Mouse (Mus musculus) ES-E14 (cell line): ENCODE results near the gene Slco1a4. TPM values are rescaled to one million over a fixed set of nuclear protein-coding genes. Genes with fewer than 3 reads are reported as not detected.
A peak's percentile ranks its signal among the peaks of the same experiment; 100 is the strongest.
"Not testable (repeated sequence)": the region's sequence is repeated elsewhere in the genome, so short reads cannot be mapped to it uniquely, and the experiment has no call there.

Experiments used
- DNase-seq: peaks from one replicate; pipeline ENCODE4 v3.0.0-alpha.2; 2013; ENCODE audit warnings: low read depth, low spot score
- H3K27ac ChIP-seq: 2 replicates; pipeline ENCODE4 v1.5.1; 2012; ENCODE audit warnings: low read depth, mild to moderate bottlenecking, low read length, moderate library complexity, mixed read lengths; ENCODE audit not compliant: poor library complexity, insufficient read depth, severe bottlenecking
- H3K36me3 ChIP-seq: 2 replicates; pipeline ENCODE4 v1.6.1; 2012; ENCODE audit warnings: mild to moderate bottlenecking, low read length, moderate library complexity, mixed read lengths; ENCODE audit not compliant: control insufficient read depth, poor library complexity, insufficient read depth, severe bottlenecking
- H3K4me1 ChIP-seq, 2 experiments: fragments of 150-350 bp in 1 of 2; sonication (generic) in 1 of 2; 2 replicates each; pipeline ENCODE4 v1.6.1; 2012; ENCODE audit warnings: low read length in 2 of 2, mild to moderate bottlenecking in 1 of 2, mixed read lengths in 1 of 2; ENCODE audit not compliant: control insufficient read depth in 2 of 2, insufficient read depth in 2 of 2, poor library complexity in 1 of 2
- H3K4me3 ChIP-seq, 2 experiments: fragments of 150-350 bp in 1 of 2; sonication (generic) in 1 of 2; 2 replicates each; pipeline ENCODE4 v1.5.1; 2012; ENCODE audit warnings: low read length in 2 of 2, low read depth in 1 of 2, mild to moderate bottlenecking in 1 of 2, mixed read lengths in 1 of 2; ENCODE audit not compliant: insufficient read depth in 1 of 2, poor library complexity in 1 of 2, severe bottlenecking in 1 of 2
- H3K9ac ChIP-seq: 2 replicates; pipeline ENCODE4 v1.6.1; 2012; ENCODE audit warnings: low read depth, mild to moderate bottlenecking, low read length, mixed read lengths; ENCODE audit not compliant: poor library complexity, insufficient read depth, severe bottlenecking
- H3K9me3 ChIP-seq: fragments of 150-350 bp; sonication (generic); 2 replicates; pipeline ENCODE4 v1.6.1; 2012; ENCODE audit warnings: low read depth, mild to moderate bottlenecking, low read length; ENCODE audit not compliant: control insufficient read depth, insufficient read depth
- CHD2 ChIP-seq: IDR thresholded peaks from 2 replicates; pipeline ENCODE4 v1.6.1; 2014; ENCODE audit warnings: mild to moderate bottlenecking, low read depth, low read length, inconsistent platforms
- HCFC1 ChIP-seq: IDR thresholded peaks from 2 replicates; pipeline ENCODE4 v1.6.1; 2012; ENCODE audit warnings: low read length, inconsistent platforms, borderline replicate concordance; ENCODE audit not compliant: insufficient read depth
- MAFK ChIP-seq: IDR thresholded peaks from 2 replicates; pipeline ENCODE4 v1.6.1; 2014; ENCODE audit warnings: mild to moderate bottlenecking, low read depth, low read length, inconsistent platforms; ENCODE audit not compliant: insufficient read depth
- ZC3H11A ChIP-seq: IDR thresholded peaks from 2 replicates; pipeline ENCODE4 v1.6.1; 2012; ENCODE audit warnings: low read depth, mild to moderate bottlenecking, inconsistent platforms, low read length, borderline replicate concordance
- ZNF384 ChIP-seq: IDR thresholded peaks from 2 replicates; pipeline ENCODE4 v1.6.1; 2012; ENCODE audit warnings: low read depth, low read length, inconsistent platforms
- in situ Hi-C, 2 experiments: fragments of 600-800 bp; cut with MboI; formaldehyde crosslinking; loops; one replicate each; pipeline ENCODE4 v1.15.1; 2025; ENCODE audit warnings: low sequenced_read_pairs in 2 of 2, inconsistent platforms in 1 of 2; ENCODE audit not compliant: unreplicated experiment in 2 of 2
- total RNA-seq: library from RNA; depleted of rRNA; stranded (reverse); fragments of 300-350 nt; gene quantifications from 2 replicates; pipeline ENCODE4 v1.2.3, GENCODE M21; 2012; rRNA removed

Gene Slco1a4
- not detected in 2 replicates for total RNA-seq

DNA sequence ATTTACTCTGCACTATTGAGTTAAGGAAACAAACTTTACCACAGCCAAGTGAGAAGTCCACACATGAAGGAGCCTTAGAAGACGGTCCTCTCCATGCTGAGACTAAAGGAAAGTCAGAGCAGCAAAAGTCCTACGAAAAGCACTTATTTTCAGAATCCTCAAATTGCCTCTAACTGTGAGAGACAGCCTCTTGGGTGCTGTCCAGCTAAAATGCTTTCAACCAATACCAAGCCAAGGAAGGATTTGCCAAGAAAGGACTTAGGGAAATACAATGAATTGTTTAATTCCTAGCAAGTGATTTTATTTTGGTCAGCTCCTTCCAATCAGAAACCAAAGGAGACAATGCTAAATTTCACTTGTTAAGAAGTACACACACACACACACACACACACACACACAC lies at the start of gene Slco1a4:
TSS of gene Slco1a4 (minus strand) at position 115 of the 400 bp plus-strand sequence.
- Histone ChIP-seq H3K4me3 (no peak within 1 kb of the TSS), H3K36me3 (no peaks in the 10 kb centered on the region), H3K9ac (no peak within 1 kb of the TSS), H3K9me3 (no peaks in the 10 kb centered on the region), H3K4me1 (no peaks in the 10 kb centered on the region), H3K27ac (no peak within 1 kb of the TSS)
- TF ChIP-seq ZC3H11A: no peak
- no peak for TF ChIP-seq HCFC1
- no peak for TF ChIP-seq MAFK
- no peak for TF ChIP-seq ZNF384
- TF ChIP-seq CHD2: no peak
- no peak for DNase-seq
- in situ Hi-C loops: no loop called here

DNA sequence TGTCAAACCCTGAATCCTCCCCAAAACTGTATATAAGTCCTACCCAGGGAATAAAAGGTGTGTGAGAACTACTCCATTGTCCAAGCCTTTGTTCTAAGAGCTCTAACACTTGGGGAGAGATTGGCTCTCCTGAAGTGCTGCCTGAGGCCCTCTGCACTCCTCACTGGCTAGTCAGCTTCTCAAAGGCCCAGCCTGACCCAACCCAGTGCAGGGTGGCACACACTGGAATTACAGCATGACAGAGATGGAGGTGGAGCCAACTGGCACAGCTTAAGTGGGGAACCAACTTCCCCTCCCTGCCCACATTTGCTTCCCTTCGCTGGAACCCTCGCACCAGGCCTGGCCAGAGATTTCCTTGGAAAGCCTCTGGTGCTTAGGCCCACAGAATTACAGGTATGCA lies 42.2 kb upstream of the Slco1a4 start:
- DNase-seq: no peak
- Histone ChIP-seq H3K27ac (peak overlapping the region; percentile 0; the same call in 1 of the 2 replicates), H3K4me3 (no peak overlapping the region), H3K9me3 (no peaks in the 10 kb centered on the region), H3K36me3 (no peaks in the 10 kb centered on the region), H3K4me1 (no peaks in the 10 kb centered on the region), H3K9ac (no peak overlapping the region)
- TF ChIP-seq ZNF384: no peak
- TF ChIP-seq ZC3H11A: no peak
- no peak for TF ChIP-seq CHD2
- no peak for TF ChIP-seq MAFK
- TF ChIP-seq HCFC1: no peak
- in situ Hi-C loops: no loop called here

DNA sequence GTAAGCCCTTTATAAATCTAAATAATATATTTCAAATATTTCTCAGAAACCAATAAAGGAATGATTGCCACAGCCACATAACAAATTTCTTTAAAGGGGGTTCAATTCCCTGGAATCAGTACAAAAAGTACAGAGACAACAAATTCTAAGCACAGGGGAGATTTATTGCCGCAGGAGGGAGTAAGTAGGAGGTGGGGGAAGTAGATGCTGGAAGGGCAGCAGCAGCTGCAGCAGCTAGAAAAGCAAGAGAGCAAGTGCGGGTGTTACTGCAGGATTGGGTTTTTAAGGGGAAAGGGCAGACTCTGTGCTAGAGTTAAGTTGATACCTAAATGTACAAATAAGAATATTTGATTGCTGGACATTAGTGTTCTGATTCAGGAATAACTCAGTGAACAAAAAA lies 33.7 kb upstream of the Slco1a4 start:
- TF ChIP-seq CHD2: no peak
- no peak for TF ChIP-seq ZNF384
- no peak for TF ChIP-seq HCFC1
- no peak for TF ChIP-seq MAFK
- TF ChIP-seq ZC3H11A: no peak
- H3K4me1 ChIP-seq: no peaks in the 10 kb centered on the region
- no peak for DNase-seq
- H3K27ac ChIP-seq: no peak overlapping the region
- H3K4me3 ChIP-seq: no peak overlapping the region
- in situ Hi-C loops: no loop called here
- H3K9me3 ChIP-seq: no peaks in the 10 kb centered on the region
- no peaks in the 10 kb centered on the region for H3K36me3 ChIP-seq
- H3K9ac ChIP-seq: no peak overlapping the region

DNA sequence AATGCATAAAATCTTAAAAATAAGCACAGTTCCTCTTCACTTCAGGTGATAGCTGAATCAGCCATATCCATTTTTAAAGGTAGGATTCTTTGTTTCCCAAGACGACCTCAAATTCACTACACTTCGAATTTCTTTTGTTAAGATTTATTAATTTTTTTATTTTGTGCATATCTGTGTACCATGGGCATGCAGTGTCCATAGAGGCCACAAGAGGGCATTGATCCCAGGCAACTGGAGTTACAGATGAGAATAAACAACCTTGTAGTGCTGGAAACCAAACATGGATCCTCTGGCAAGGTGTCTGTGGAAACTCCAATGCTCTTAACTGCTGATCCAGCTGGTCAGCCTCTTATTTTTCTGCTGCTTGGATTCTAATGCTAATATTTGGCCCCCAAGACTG lies 32.2 kb upstream of the Slco1a4 start:
- in situ Hi-C loops: no loop called here

GRCm38 (mm10) chr6:141882581-141882980 lies 26.6 kb upstream of the Slco1a4 start:
- TF ChIP-seq ZNF384 (no peak), ZC3H11A (no peak), HCFC1 (no peak), CHD2 (no peak), MAFK (no peak)
- Histone ChIP-seq H3K9me3 (no peaks in the 10 kb centered on the region), H3K9ac (no peak overlapping the region), H3K4me1 (no peaks in the 10 kb centered on the region), H3K4me3 (no peak overlapping the region), H3K27ac (no peak overlapping the region), H3K36me3 (no peaks in the 10 kb centered on the region)
- no peak for DNase-seq
- in situ Hi-C loops: no loop called here

More for the DNA sequence above, 32.2 kb upstream of the Slco1a4 start:
- TF ChIP-seq ZNF384: no peak
- no peak for TF ChIP-seq CHD2
- Histone ChIP-seq H3K4me1 (no peaks in the 10 kb centered on the region), H3K27ac (no peak overlapping the region), H3K9me3 (no peaks in the 10 kb centered on the region), H3K36me3 (no peaks in the 10 kb centered on the region), H3K9ac (no peak overlapping the region), H3K4me3 (no peak overlapping the region)
- DNase-seq: no peak

GRCm38 (mm10) chr6:141875742-141876141 lies 19.7 kb upstream of the Slco1a4 start:
- DNase-seq, H3K36me3 ChIP-seq, H3K9me3 ChIP-seq, H3K9ac ChIP-seq, H3K4me3 ChIP-seq, in situ Hi-C loops, H3K27ac ChIP-seq, H3K4me1 ChIP-seq: not testable (repeated sequence)
